Mouse (Mus musculus): ENCODE measurements around the gene Flrt1. TPM values are rescaled to one million over a fixed set of nuclear protein-coding genes. Genes with fewer than 3 reads are reported as not detected.
A peak's percentile ranks its signal among the peaks of the same experiment; 100 is the strongest.

Flrt1 gene
- total and polyA plus RNA-seq, 2 experiments from 2014 or later = 8.8 to 11.3 TPM

DNA sequence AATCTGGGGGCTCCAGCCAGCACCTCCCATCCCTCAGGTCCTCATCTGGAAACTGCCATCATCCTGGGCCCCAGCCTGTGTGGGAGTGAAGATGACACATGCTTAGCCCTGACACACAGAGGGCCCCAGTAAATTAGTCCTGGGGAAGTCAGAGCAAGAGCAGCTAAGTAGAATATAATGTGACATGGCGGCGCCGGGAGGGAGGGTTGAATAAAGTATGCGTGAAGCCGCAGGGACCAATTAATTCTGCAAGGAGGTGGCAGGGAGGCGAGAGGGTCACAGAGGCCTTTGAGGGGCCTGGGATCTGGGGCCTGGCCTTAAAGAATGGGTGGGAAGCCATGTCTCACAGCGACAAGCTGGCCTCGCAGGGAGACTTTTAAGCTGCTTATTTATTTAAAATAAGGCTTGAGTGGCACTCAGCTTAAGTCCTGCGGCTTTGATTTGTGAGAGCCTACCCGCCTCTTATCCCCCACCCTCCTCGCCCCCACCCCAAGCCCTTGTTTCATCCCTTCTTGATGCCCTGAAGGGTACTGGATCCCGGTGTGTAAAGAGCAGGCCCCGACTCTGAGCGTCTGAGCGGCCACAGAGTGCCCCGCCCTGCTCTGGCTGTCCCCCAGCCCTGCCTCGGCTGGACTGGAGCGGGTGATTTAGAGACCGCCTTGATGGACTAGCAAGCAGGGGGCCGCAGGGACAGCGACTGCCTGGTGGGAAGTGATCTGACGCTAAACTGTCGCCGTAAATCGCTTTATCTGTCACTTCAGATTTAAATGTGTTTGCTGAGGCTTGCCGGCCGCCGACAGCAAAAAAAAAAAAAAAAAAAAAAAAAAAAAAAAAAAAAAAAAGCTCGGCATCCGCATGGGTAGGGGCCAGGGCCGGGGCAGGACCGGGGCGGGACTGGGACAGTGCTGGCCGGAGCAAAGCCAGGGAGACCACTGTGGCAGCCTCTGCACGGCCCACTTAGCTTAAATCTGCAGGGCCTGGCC lies 35.5 kb downstream of the Flrt1 start:
- Histone ChIP-seq H3K9ac (no peak overlapping the region), H3K27ac (ENCODE audit: low read depth, low read length) (no peak overlapping the region), H3K36me3 (ENCODE audit: insufficient read depth) (no peaks in the 10 kb centered on the region), H3K9me3 (ENCODE audit: low read length) (no peaks in the 10 kb centered on the region), H3K27me3 (ENCODE audit: insufficient read depth, low read length) (no peaks in the 10 kb centered on the region), H3K4me3 (ENCODE audit: low read depth, low read length) (no peak overlapping the region), H3K4me1 (ENCODE audit: insufficient read depth) (peaks cover 23% of the 10 kb centered on the region), H3K4me2 (ENCODE audit: low read depth) (peak overlapping the region; percentile 23; the same call in 1 of the 2 replicates)
- 13% methylated on average over 33 of the region's 35 CpGs for WGBS
- DNase-seq (no peak), ATAC-seq (no peak)
- no peak for TF ChIP-seq CTCF (IDR thresholded peaks at IDR 0.05; ENCODE audit: low read depth)

DNA sequence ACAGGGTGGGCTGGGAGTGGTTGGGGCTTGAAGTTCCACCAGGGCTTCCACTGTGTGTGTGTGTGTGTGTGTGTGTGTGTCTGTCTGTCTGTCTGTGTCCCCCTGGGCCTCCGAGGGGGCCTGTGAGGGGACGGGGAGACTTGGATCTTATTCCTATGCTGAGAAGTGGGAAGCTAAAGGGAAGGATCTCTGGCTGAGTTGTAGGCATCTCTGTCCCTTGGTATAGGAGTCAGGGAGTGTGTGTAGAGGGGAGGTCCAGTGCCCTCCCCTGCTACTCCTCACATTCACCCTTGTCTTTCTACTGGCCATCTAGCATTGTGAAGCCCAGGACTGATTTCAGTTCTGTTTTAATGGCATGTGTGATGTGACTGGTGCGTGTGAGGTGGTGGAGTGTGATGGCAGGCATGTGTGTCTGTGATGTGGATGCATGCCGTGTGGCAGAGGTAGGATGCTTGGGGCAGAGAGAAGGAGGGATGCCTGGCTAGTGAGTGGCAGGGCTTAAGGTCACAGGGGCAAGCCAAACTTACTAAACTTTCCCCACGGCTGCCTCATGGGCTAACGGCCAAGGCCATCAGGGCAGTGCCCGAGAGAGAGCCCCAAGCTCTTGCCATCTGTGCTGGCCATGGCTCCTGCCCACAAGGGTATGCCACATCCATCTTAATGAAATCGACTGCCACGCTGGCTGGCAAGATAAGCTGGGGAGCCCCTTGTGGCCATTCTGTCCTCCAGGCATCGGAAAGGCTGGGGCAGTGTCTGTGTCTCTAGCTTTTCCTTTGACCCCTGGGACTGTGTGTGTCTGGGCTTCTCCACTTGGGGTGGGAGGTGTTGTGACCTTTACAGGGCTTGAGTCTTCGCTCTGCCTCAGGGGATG lies 36.6 kb downstream of the Flrt1 start:
- Histone ChIP-seq H3K27me3 (ENCODE audit: insufficient read depth, low read length) (no peaks in the 10 kb centered on the region), H3K27ac (ENCODE audit: low read depth, low read length) (no peak overlapping the region), H3K9ac (no peak overlapping the region), H3K4me1 (ENCODE audit: insufficient read depth) (peaks cover 23% of the 10 kb centered on the region), H3K4me2 (ENCODE audit: low read depth) (peak overlapping the region; percentile 35), H3K36me3 (ENCODE audit: insufficient read depth) (no peaks in the 10 kb centered on the region), H3K4me3 (ENCODE audit: low read depth, low read length) (no peak overlapping the region), H3K9me3 (ENCODE audit: low read length) (no peaks in the 10 kb centered on the region)
- peak; percentile 59 for TF ChIP-seq CTCF (IDR thresholded peaks at IDR 0.05; ENCODE audit: low read depth)
- ATAC-seq = no peak
- DNase-seq = no peak
- 27% methylated on average over 11 of the region's 11 CpGs for WGBS

DNA sequence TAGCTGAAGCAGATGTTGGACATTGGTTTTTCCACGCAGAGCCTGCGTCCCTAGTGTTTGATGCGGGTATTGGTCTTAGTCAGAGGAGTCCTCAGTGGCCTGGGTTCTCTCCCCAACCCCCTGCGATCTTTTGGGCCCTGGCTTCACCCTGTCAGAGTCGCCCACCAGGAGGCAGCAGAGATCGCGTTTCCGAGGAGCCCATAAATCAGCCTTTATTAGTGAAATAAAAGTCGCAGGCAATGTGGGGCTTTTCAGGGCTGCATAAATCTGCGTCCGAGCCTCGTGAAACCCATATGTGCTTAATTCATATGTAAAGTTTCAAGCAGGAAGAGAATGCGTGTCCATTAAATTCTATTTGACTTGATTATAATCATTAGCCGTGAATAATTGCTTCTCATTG lies 37.4 kb downstream of the Flrt1 start:
- H3K27me3 ChIP-seq (ENCODE audit: insufficient read depth, low read length) = no peaks in the 10 kb centered on the region
- peak; percentile 68 for ATAC-seq
- H3K4me3 ChIP-seq (ENCODE audit: low read depth, low read length) = 0 out of 2 replicates have a peak overlapping the region, but pooled peaks have one; percentile 8
- peaks cover 23% of the 10 kb centered on the region for H3K4me1 ChIP-seq (ENCODE audit: insufficient read depth)
- WGBS = 2% methylated on average over 14 of the region's 14 CpGs
- H3K27ac ChIP-seq (ENCODE audit: low read depth, low read length) = no peak overlapping the region
- no peaks in the 10 kb centered on the region for H3K36me3 ChIP-seq (ENCODE audit: insufficient read depth)
- H3K4me2 ChIP-seq (ENCODE audit: low read depth) = peak overlapping the region; percentile 35
- TF ChIP-seq CTCF (IDR thresholded peaks at IDR 0.05; ENCODE audit: low read depth) = peak; percentile 91
- peak; percentile 88 for DNase-seq
- H3K9ac ChIP-seq = no peak overlapping the region
- H3K9me3 ChIP-seq (ENCODE audit: low read length) = no peaks in the 10 kb centered on the region

DNA sequence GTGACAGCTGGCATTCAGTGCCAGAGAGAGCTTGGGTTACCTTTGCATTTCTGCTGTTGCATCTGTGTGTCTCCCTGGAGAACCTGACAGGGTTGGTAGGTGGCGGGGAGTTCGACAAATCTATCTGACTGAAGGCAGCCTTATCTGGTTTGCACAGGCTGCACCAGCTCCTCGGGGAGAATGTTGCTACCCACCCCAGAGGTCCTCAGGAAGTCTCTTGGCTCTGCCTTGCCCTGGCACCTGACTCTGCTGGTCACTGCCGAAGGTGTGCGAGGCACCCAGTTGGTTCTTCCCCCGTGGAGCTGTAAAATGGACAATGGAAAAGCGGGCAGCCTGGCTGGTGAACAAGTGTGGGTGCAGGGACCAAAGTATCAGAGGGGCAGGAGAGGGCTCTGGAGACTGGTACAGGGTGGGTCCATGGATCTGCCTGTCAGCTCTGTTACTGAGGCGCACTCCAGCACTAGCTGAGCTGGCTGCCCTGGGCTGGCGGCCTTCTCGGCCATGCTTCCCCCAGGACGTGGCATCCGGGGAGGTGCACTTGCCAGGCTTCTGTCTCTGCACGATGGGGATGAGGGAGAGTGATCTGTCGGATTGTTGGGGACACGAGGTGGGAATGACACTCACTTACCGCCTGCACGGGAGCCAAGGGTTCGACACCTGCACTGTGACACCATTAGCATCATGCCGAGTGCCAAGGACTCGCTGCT lies 38.0 kb downstream of the Flrt1 start:
- WGBS = 51% methylated on average over 20 of the region's 20 CpGs
- H3K4me1 ChIP-seq (ENCODE audit: insufficient read depth) = peaks cover 23% of the 10 kb centered on the region
- no peak for ATAC-seq

DNA sequence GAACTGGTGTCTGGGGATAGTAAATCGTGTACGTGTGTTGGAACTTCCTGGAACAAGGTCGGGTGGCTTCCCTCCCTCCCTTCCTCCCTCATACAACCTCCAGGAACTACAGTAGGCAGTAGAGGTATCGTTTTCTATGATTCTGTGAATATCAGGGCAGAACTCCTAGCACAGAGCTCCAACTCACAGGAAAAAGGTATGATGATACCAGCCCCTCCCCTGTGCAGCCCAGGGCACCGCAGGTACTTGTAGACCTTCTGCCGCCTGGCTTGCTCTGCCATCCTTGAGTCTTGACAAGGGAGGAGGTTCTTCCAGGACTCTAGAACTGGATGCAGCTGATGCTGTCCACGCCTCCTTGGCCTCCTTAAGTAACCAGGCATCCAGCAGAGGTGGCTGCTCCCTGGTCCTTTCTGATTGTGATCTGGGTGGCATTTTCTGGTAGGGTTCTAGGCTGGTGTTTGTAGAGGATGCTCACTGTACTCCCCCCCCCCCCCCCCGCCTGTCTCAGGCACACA lies 38.6 kb downstream of the Flrt1 start:
- Histone ChIP-seq H3K36me3 (ENCODE audit: insufficient read depth) (no peaks in the 10 kb centered on the region), H3K4me1 (ENCODE audit: insufficient read depth) (peaks cover 23% of the 10 kb centered on the region), H3K4me3 (ENCODE audit: low read depth, low read length) (no peak overlapping the region), H3K9ac (no peak overlapping the region), H3K27me3 (ENCODE audit: insufficient read depth, low read length) (no peaks in the 10 kb centered on the region), H3K9me3 (ENCODE audit: low read length) (no peaks in the 10 kb centered on the region), H3K27ac (ENCODE audit: low read depth, low read length) (no peak overlapping the region), H3K4me2 (ENCODE audit: low read depth) (no peak overlapping the region)
- ATAC-seq = no peak
- TF ChIP-seq CTCF (IDR thresholded peaks at IDR 0.05; ENCODE audit: low read depth) = no peak
- WGBS = 46% methylated on average over 8 of the region's 8 CpGs
- DNase-seq = no peak

More for the DNA sequence above, 38.0 kb downstream of the Flrt1 start:
- DNase-seq = no peak
- peak overlapping the region; percentile 35; the same call in 1 of the 2 replicates for H3K4me2 ChIP-seq (ENCODE audit: low read depth)
- no peaks in the 10 kb centered on the region for H3K27me3 ChIP-seq (ENCODE audit: insufficient read depth, low read length)
- no peak for TF ChIP-seq CTCF (IDR thresholded peaks at IDR 0.05; ENCODE audit: low read depth)
- no peak overlapping the region for H3K4me3 ChIP-seq (ENCODE audit: low read depth, low read length)
- no peak overlapping the region for H3K9ac ChIP-seq
- H3K27ac ChIP-seq (ENCODE audit: low read depth, low read length) = no peak overlapping the region
- no peaks in the 10 kb centered on the region for H3K9me3 ChIP-seq (ENCODE audit: low read length)
- no peaks in the 10 kb centered on the region for H3K36me3 ChIP-seq (ENCODE audit: insufficient read depth)

Data from forebrain, postnatal 0 days (tissue).